Mouse (Mus musculus) layer of hippocampus, adult 2 months (tissue): Measurements from ENCODE around the gene Adam19. TPM values are rescaled to one million over a fixed set of nuclear protein-coding genes. Genes with fewer than 3 reads are reported as not detected.
A peak's percentile ranks its signal among the peaks of the same experiment; 100 is the strongest.

ENCODE experiments used
- DNase-seq, 2 experiments: peaks; one replicate each; pipeline ENCODE4 v3.0.0; 2022; ENCODE audit warnings: low spot score in 2 of 2
- H3K27ac ChIP-seq: fragments of 200-600 bp; 2 replicates; pipeline ENCODE4 v1.8.1; 2022
- H3K4me3 ChIP-seq: fragments of 200-600 bp; 2 replicates; pipeline ENCODE4 v1.8.1; 2022; ENCODE audit warnings: mild to moderate bottlenecking
- CTCF ChIP-seq: fragments of 200-600 bp; conservative IDR thresholded peaks from 2 replicates; pipeline ENCODE4 v1.8.1; 2022; ENCODE audit warnings: antibody characterized with exemption, mild to moderate bottlenecking, moderate library complexity
- long read RNA-seq, 2 experiments: library from polyadenylated mRNA; stranded (forward); transcript quantifications; one replicate each; pipeline ENCODE4 v2.0.0; 2021; ENCODE audit warnings: borderline mapping rate in 2 of 2
- total RNA-seq, 2 experiments: library from RNA; stranded (reverse); gene quantifications; 2 replicates each; pipeline ENCODE4 v1.2.3; 2021

The Adam19 gene
- 10 to 100 TPM; 11.3 to 12.6 TPM for total RNA-seq
- long read RNA-seq, experiment 1, full-length matches to known transcripts = 1 of 6 reads
- long read RNA-seq, experiment 1, partial matches to known transcripts = 1 of 6 reads
- long read RNA-seq, experiment 1, other reads (novel, unspliced or antisense) = 4 of 6 reads
- long read RNA-seq, experiment 2, full-length matches to known transcripts = 7 of 9 reads
- long read RNA-seq, experiment 2, partial matches to known transcripts = 1 of 9 reads
- long read RNA-seq, experiment 2, other reads (novel, unspliced or antisense) = 1 of 9 reads

DNA sequence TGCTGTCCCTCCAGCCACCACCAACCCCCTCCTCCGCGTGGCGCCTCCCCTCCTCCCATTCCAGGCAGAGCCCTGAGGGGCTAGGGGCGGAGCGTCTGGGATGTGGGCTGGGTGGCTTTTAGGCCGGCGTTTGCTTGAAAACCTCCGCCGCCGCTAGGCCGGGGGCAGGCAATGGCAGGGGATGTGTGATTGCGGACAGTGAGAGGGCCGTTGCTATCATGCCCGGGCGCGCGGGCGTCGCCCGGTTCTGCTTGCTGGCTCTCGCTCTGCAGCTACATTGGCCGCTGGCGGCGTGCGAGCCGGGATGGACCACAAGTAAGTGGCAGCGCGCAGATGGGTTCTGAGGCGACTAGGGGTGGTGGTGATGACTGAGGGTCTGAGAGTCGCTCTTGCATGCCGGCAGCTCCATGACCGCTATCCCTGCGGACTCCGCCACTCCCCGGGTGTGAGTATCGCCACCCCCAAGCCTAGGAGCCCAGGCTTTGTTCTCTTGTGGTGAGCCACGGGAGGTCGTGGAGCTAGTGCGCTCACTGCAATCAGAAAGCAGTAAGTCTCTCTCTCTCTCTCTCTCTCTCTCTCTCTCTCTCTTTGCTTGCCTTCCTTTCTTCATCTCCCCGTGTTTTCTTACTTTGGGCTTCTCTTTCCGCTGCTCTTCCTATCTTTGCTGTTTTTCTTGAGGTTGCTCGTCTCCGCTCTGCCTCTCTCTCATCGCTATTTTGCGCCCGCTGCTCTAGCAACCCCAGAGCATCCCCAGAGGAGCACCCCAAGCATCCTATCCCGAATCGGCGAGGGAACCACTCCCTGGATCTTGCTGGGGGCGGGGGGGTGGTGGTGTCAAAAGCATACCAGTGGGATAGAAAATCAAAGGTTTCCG lies at the start of gene Adam19:
TSS of gene Adam19 (plus strand) at position 97 of the 874 bp plus-strand sequence.
- peak; percentile 32 to 38 for DNase-seq
- no peak; the same call in 1 of the 2 replicates for TF ChIP-seq CTCF
- Histone ChIP-seq H3K4me3 (peak within 1 kb of the TSS; percentile 75), H3K27ac (peak within 1 kb of the TSS; percentile 81)

DNA sequence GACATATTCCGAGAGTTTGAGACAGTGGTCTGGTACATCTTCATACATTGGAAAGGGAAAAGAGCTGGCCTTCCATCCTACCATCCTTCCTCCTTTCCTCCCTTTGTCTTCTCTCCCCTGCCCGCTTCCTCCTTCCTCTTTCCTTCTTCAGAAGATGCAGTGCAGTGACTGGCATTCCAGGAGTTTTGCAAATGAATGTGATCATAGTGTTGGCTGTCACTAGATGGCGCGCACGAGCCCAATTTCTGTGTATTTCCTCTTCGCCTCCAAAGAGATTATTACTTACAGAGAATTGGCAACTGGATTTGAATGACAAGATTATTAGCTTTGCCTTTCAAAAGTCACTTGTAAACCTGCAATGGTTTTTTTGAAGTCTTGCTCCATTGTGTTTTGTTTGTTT lies 39.7 kb upstream of the Adam19 start:
- TF ChIP-seq CTCF = peak; percentile 90
- Histone ChIP-seq H3K27ac (no peak overlapping the region), H3K4me3 (no peak overlapping the region)
- peak; percentile 70 to 79 for DNase-seq

DNA sequence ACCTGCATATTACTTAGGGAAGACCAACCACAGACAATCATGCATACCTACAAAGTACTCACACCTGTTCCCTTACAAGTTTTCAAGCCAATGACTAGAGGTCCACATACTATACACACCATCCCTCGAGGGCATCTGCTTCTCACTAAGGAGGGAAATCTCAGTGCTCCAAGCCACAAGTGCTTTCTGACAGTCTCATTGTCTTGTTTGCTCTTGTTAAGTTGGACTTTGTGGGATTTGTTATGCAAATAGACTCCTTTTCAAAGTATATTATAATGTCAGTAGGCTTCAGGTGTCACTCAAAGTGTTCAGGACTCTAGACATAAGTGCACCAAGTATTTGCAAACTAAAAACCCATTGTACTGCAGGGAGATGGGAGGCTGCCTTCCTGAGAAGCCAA lies 35.5 kb upstream of the Adam19 start:
- DNase-seq = no peak
- TF ChIP-seq CTCF = no peak
- H3K27ac ChIP-seq = no peak overlapping the region
- no peak overlapping the region for H3K4me3 ChIP-seq

DNA sequence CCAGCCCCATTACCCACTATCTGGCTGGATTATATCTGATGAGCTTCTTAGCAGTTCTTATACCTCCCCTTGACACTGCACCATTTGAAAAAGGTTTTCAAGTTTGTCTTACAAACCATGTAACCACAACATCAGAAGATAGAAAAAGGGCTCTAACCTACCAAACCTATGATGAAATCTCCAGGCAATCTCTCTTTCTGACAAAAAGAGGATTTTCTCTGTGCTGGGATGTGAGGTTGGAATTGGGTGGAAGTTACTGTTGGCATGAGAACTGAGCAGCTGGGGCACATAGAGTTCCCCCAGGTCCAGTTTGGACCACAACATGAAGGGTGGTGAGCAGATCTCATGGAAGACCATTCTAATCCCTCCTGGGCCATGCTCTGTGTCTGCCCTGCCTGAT lies 33.9 kb upstream of the Adam19 start:
- no peak overlapping the region for H3K27ac ChIP-seq
- H3K4me3 ChIP-seq = no peak overlapping the region
- TF ChIP-seq CTCF = no peak
- DNase-seq = no peak

DNA sequence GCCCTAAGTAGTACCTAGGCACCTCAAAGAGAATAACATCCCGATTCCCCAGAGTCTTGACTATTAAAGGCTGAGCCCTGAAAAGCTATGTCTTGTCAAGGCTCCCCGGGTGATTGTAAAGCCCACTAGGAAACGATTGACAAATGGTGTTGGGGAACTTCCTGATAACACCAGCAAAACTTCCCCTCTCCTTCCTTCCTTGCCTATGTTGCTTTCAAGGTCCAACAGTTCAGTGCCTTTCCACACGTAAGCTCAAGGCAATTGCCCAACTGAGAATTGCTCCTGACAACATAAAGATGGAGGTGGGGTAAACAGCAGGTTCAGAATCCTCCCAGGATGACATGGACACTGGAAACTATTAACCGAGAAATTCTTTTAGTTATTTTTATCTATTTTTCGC lies 32.8 kb upstream of the Adam19 start:
- Histone ChIP-seq H3K4me3 (no peak overlapping the region), H3K27ac (no peak overlapping the region)
- DNase-seq = no peak
- TF ChIP-seq CTCF = no peak

DNA sequence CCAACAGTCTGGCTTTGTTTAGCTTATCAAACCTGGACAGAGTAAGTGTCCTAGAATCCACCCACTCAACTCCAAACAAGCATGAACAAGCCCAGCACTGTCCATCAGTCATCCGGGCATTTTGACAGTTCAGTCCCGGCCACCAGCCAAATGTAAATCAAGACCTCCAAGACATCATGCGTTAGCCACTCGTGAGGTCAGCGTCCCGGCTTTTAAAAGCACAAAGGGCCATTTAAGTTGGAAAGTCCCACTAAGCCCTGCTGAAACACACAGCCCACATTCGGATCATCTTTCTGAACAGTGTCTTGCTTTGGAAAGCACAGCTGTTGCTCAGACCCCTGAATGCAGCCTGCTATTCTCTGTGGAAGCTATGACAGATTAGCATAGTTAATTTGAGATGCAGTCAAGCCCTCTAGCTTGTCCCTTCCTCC lies 29.8 kb upstream of the Adam19 start:
- Histone ChIP-seq H3K27ac (no peak overlapping the region), H3K4me3 (no peak overlapping the region)
- DNase-seq = no peak
- no peak for TF ChIP-seq CTCF

DNA sequence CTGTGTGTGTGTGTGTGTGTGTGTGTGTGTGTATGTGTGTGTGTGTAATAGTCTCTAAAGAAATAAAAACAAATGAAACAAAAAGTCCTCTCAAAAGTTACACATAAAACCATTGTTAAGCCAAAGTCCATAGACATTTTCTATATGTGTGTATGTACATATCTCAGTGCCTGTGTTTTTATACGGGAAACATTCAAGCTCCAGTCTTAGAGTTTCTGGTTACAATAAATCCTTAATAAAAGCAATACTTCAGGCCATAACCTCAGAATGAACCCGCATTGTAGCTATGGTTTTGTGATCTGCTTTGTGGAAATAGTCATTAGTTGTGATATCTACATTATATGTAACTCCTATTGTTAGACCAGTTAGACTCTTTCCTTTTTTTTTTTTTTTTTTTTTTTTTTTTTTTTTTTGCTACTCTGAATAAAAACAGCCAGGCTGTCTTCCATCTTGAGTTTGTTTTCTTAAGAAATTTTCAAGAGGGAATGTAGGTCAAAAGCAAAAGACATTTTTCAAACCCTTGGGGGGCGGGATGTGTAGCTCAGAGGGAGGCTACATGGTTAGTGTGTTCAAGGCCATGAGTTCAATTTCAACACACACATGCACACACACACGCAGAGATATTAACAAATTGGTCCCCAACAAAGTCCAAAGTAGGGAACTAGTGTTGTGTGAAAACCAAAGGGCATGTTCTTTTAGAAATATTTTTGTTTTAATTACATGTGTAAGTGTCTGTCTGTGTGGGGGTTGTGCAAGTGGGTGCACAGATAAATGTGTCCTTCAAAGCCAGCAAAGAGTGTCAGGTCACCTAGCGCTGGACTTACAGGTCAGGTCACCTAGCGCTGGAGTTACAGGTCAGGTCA lies 27.6 kb upstream of the Adam19 start:
- no peak for DNase-seq
- no peak overlapping the region for H3K27ac ChIP-seq
- no peak for TF ChIP-seq CTCF
- H3K4me3 ChIP-seq = no peak overlapping the region

DNA sequence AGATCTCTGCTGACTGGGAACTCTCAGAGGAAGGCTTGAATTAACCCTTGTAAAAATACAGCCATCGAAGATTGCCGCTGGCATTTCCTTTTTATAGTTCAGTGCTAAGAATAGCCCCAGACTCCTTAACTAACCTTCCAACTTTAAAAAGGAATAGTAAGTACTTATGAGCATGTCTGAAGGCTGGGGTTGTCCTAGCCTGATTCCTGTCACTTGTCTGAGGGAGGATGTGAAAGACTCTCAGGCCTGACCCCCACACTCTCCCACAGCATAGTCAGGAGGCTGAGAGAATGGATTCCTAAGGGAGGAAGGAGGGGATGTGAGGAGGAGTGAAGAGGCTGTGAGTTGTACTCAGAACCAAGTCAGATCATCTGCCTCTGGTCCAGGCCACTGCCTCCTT lies 26.3 kb upstream of the Adam19 start:
- TF ChIP-seq CTCF = no peak
- Histone ChIP-seq H3K27ac (no peak overlapping the region), H3K4me3 (no peak overlapping the region)
- no peak for DNase-seq

DNA sequence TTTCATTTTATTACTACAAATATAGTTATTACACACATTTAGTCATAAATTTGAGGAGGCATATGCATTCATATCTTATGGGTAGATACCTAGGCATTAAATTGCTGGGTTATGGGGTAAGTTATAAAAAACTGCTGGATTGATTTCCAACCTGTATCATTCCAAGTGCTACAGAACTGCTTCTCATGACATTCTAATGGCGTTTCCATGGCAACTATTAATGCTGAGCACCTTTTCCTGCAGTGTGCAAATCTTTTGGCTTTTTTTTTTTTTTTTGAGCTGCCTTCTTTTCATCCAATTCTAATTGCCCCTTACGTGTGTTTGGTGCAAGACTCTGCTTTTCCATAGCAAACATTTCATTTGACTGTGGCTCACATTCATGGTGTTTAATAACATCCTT lies 25.8 kb upstream of the Adam19 start:
- Histone ChIP-seq H3K4me3 (no peak overlapping the region), H3K27ac (no peak overlapping the region)
- no peak for TF ChIP-seq CTCF
- DNase-seq = no peak

DNA sequence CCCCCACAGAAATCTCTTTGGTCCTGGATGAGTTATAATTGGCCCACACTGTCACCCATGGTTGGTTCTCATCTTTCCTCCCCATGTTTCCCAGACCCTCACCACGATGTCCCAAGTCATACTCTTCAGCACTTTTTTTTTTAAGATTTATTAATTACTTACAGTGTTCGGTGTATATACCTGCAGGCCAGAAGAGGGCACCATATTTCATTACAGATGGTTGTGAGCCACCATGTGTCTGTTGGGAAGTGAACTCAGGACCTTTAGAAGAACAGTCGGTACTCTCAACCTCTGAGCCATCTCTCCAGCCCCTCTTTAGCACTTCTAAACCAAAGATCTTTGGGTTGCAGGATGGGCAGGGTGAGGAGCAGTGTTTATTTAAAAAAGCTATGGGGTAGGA lies 24.3 kb upstream of the Adam19 start:
- no peak for DNase-seq
- Histone ChIP-seq H3K4me3 (no peak overlapping the region), H3K27ac (no peak overlapping the region)
- peak; percentile 51 for TF ChIP-seq CTCF

DNA sequence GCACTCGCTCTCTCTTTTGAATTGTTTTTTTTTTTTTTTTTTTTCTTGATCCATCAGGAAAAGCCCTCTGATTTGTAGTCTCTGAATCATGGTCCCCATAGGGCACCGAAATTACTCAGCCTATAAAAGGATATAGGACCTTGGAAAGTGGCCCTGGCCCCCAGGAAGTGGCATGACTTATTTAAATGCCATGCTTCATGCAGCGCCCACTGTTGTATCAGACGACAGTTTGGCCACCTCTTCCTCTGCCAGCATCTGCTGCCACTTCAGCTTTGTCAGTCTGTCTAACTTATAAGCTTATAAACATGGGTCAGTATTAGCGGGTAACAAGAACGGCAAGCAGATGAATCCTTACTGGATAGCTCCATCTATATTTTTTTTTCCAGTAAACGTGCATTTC lies 22.8 kb upstream of the Adam19 start:
- no peak for TF ChIP-seq CTCF
- H3K27ac ChIP-seq = no peak overlapping the region
- no peak for DNase-seq
- H3K4me3 ChIP-seq = no peak overlapping the region

DNA sequence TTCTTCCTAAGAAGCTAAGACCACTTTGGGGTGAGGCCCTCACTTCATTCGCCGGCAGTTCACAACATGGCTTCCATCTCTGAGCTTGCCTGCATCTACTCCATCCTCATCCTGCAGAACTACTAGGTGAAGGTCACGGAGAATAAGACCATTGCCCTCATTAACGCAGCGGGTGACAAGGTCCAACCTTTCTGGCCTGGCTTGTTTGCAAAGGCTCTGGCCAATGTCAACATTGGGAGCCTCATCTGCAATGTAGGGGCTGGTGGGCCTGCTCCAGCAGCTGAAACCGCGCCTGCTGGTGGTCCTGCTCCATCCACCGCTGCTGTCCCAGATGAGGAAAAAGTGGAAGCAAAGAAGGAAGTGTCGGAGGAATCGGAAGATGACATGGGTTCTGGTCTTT lies 19.4 kb upstream of the Adam19 start:
- no peak for DNase-seq
- Histone ChIP-seq H3K27ac (no peak overlapping the region), H3K4me3 (no peak overlapping the region)
- no peak for TF ChIP-seq CTCF

DNA sequence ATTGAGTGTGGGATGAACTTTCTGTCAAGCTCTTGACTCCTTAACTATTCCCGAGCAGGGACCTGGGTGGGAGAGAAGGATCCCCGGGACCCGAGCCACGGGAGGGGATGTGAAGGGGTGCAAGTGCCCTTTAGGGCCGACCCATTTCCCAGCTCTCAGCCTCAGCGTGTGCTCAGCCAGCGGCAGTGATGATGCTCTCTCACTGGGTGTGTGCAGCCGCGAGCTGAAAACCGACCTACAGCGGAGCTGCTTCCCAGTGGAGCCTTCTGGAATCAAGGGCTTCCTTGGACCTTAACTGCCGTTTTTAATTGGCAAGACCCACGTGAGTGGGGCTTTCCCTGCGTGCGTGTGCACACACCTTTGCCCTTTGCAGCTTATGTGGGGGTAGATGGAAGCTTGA lies 16.9 kb upstream of the Adam19 start:
- no peak overlapping the region for H3K27ac ChIP-seq
- peak overlapping the region; percentile 3; the same call in 1 of the 2 replicates for H3K4me3 ChIP-seq
- TF ChIP-seq CTCF = no peak
- DNase-seq = no peak
